Mouse (Mus musculus) CH12.LX (cell line): ENCODE measurements around the gene H2-Q10. TPM values are rescaled to one million over a fixed set of nuclear protein-coding genes. Genes with fewer than 3 reads are reported as not detected.
"Not testable (repeated sequence)": the region's sequence is repeated elsewhere in the genome, so short reads cannot be mapped to it uniquely, and the experiment has no call there.

ENCODE experiments used
- DNase-seq: peaks from one replicate; pipeline ENCODE4 v3.0.0-alpha.2; 2013; ENCODE audit errors: extremely low read depth
- H3K27ac ChIP-seq: 2 replicates; pipeline ENCODE4 v1.5.1; 2012; ENCODE audit warnings: low read depth, mild to moderate bottlenecking, control low read depth, moderate library complexity; ENCODE audit not compliant: insufficient read depth
- H3K27me3 ChIP-seq: replicated peaks from 2 replicates; pipeline ENCODE3; 2012; ENCODE audit warnings: inconsistent platforms
- H3K36me3 ChIP-seq, 2 experiments: replicated peaks in 1 of 2; 2 replicates each; pipeline versions ENCODE3 to v1.6.1; 2012; ENCODE audit warnings: inconsistent platforms in 1 of 2, low read length in 1 of 2, mild to moderate bottlenecking in 1 of 2, mixed read lengths in 1 of 2, moderate library complexity in 1 of 2; ENCODE audit not compliant: control insufficient read depth in 1 of 2, insufficient read depth in 1 of 2
- H3K4me1 ChIP-seq, 2 experiments: 2 replicates each; pipeline ENCODE4 v1.6.1; 2012; ENCODE audit warnings: inconsistent platforms in 1 of 2, moderate library complexity in 1 of 2; ENCODE audit not compliant: insufficient read depth in 2 of 2, control insufficient read depth in 1 of 2
- H3K4me2 ChIP-seq: 2 replicates; pipeline ENCODE4 v1.6.1; 2012; ENCODE audit warnings: low read depth, mild to moderate bottlenecking, control low read depth; ENCODE audit not compliant: poor library complexity, insufficient read depth, severe bottlenecking
- H3K4me3 ChIP-seq, 3 experiments: fragments of 150-350 bp in 1 of 3; sonication (generic) in 1 of 3; replicated peaks in 1 of 3; 2 replicates each; pipeline versions ENCODE3 to v1.5.1; 2011 to 2012; ENCODE audit warnings: low read depth in 2 of 3, low read length in 2 of 3, mild to moderate bottlenecking in 2 of 3, moderate library complexity in 2 of 3, control low read depth in 1 of 3, improper control_type of control experiment in 1 of 3, inconsistent platforms in 1 of 3, mixed read lengths in 1 of 3; ENCODE audit not compliant: poor library complexity in 1 of 3
- H3K79me2 ChIP-seq: replicated peaks from 2 replicates; pipeline ENCODE4 v1.6.1; 2012; ENCODE audit warnings: mild to moderate bottlenecking, moderate library complexity; ENCODE audit not compliant: control insufficient read depth, poor library complexity, insufficient read depth, severe bottlenecking; ENCODE audit errors: extremely low read depth
- H3K9ac ChIP-seq: 2 replicates; pipeline ENCODE4 v1.6.1; 2012; ENCODE audit warnings: low read depth, mild to moderate bottlenecking, control low read depth, moderate library complexity; ENCODE audit not compliant: insufficient read depth
- H3K9me3 ChIP-seq: replicated peaks from 2 replicates; pipeline ENCODE3; 2012; ENCODE audit warnings: low read length, inconsistent platforms, mixed read lengths
- BHLHE40 ChIP-seq: IDR thresholded peaks from 2 replicates; pipeline ENCODE4 v1.6.1; 2011; ENCODE audit warnings: mild to moderate bottlenecking, low read depth, low read length, improper control_type of control experiment
- CHD2 ChIP-seq: IDR thresholded peaks from 2 replicates; pipeline ENCODE4 v1.6.1; 2011; ENCODE audit warnings: low read length, improper control_type of control experiment
- EP300 ChIP-seq: IDR thresholded peaks from 2 replicates; pipeline ENCODE4 v1.6.1; 2011; ENCODE audit warnings: low read length, improper control_type of control experiment
- ETS1 ChIP-seq: conservative IDR thresholded peaks from 2 replicates; pipeline ENCODE4 v1.6.1; 2012; ENCODE audit warnings: low read depth, mild to moderate bottlenecking, inconsistent platforms, low read length, improper control_type of control experiment, moderate library complexity
- IRF4 ChIP-seq: IDR thresholded peaks from 2 replicates; pipeline ENCODE4 v1.6.1; 2014; ENCODE audit warnings: low read depth, mild to moderate bottlenecking, inconsistent platforms, low read length, improper control_type of control experiment
- MAX ChIP-seq: IDR thresholded peaks from 2 replicates; pipeline ENCODE4 v1.6.1; 2011; ENCODE audit warnings: low read length, improper control_type of control experiment
- MYC ChIP-seq: IDR thresholded peaks from 2 replicates; pipeline ENCODE4 v1.6.1; 2011; ENCODE audit warnings: low read depth, mild to moderate bottlenecking, improper control_type of control experiment, low read length
- POLR2A ChIP-seq: IDR thresholded peaks from 2 replicates; pipeline ENCODE4 v1.6.1; 2011; ENCODE audit warnings: low read depth, mild to moderate bottlenecking, improper control_type of control experiment, low read length
- TBP ChIP-seq: conservative IDR thresholded peaks from 2 replicates; pipeline ENCODE4 v1.6.1; 2011; ENCODE audit warnings: low read depth, low read length, improper control_type of control experiment
- dilution Hi-C: fragments of 300-500 bp; cut with MboI; formaldehyde crosslinking; loops from 2 replicates; pipeline ENCODE4 v1.14.3; 2020; ENCODE audit warnings: low sequenced_read_pairs; ENCODE audit not compliant: extremely low pct_unique_long_range_greater_than_20kb, extremely low pct_ligation_motif_present
- in situ Hi-C: fragments of 300-500 bp; cut with MboI; formaldehyde crosslinking; loops from 3 replicates; pipeline ENCODE4 v1.14.3; 2019; ENCODE audit warnings: low sequenced_read_pairs, low pct_ligation_motif_present, low pct_unique_long_range_greater_than_20kb, mixed read lengths
- polyA plus RNA-seq: library from polyadenylated mRNA; unstranded; fragments of >175 nt; gene quantifications from 2 replicates; pipeline ENCODE4 v1.2.1, GENCODE M21; 2012; ENCODE audit warnings: low read depth; ENCODE audit not compliant: insufficient read length
- total RNA-seq, 2 experiments: library from RNA; depleted of rRNA; stranded (reverse); fragments of 300-350 nt in 1 of 2; fragments of >200 nt in 1 of 2; gene quantifications; 2 replicates each; pipeline ENCODE4 v1.2.3; 2012 to 2014

H2-Q10 gene
- total and polyA plus RNA-seq, 3 experiments = 0.62 to 60.0 (median 2.4) TPM

DNA sequence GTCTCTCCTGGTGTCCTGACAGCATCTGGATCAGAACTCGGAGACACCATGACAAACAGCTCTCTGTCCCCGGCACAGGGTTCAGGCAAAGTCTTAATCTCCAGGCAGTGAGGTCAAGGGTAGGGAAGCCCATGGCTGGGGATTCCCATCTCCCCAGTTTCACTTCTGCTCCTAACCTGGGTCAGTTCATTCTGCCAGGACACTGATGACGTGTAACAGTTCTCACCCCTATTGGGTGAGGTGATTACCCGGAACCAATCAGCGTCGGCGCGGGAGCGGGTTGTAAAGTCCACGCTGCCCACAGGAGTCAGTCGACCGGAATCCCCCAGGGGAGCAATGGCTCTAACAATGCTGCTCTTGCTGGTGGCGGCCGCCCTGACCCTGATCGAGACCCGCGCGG is 31.0 kb upstream of the H2-Q10 start, which contains the start of gene H2-Q7:
Gene H2-Q7 (plus strand): TSS at position 271 of the 400 bp plus-strand sequence.
- H3K4me1 ChIP-seq, H3K36me3 ChIP-seq, in situ Hi-C loops, H3K79me2 ChIP-seq, H3K27me3 ChIP-seq: not testable (repeated sequence)
- peak within 1 kb of the TSS; percentile 81 for H3K9ac ChIP-seq
- peak; percentile 98 for DNase-seq
- peak within 1 kb of the TSS; percentile 47 to 73 (median 49) for H3K4me3 ChIP-seq
- H3K27ac ChIP-seq = peak within 1 kb of the TSS; percentile 25; the same call in 1 of the 2 replicates
- TF ChIP-seq POLR2A = peak; percentile 39; the same call in 1 of the 2 replicates
- peak; percentile 93 for TF ChIP-seq IRF4
- peak; percentile 54; the same call in 1 of the 2 replicates for TF ChIP-seq TBP
- peak; percentile 69 for TF ChIP-seq EP300
- TF ChIP-seq MAX = peak; percentile 52; the same call in 1 of the 2 replicates
- peak; percentile 97 for TF ChIP-seq CHD2
- TF ChIP-seq MYC = peak; percentile 56; the same call in 1 of the 2 replicates
- TF ChIP-seq ETS1 = peak; percentile 78
- TF ChIP-seq, all 38 proteins: peak for 8; not testable (repeated sequence) for 30
- dilution Hi-C loops, H3K9me3 ChIP-seq: not testable (repeated sequence)
- H3K4me2 ChIP-seq = peak within 1 kb of the TSS; percentile 57; the same call in 1 of the 2 replicates

DNA sequence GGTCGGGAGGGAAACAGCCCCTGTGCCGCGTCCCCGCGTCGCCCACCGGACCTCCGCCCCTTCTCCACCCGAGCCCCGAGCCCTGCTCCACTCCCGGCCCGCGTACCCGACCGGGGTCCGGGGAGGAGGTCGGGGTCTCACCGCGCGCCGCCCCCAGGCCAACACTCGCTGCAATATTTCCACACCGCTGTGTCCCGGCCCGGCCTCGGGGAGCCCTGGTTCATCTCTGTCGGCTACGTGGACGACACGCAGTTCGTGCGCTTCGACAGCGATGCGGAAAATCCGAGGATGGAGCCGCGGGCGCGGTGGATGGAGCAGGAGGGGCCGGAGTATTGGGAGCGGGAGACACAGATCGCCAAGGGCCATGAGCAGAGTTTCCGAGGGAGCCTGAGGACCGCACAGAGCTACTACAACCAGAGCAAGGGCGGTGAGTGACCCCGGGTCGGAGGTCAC is 30.6 kb upstream of the H2-Q10 start:
- H3K4me1 ChIP-seq, DNase-seq, H3K27me3 ChIP-seq, H3K9me3 ChIP-seq, dilution Hi-C loops, H3K4me2 ChIP-seq, H3K36me3 ChIP-seq, in situ Hi-C loops, H3K79me2 ChIP-seq: not testable (repeated sequence)
- Histone ChIP-seq H3K4me3 (peak overlapping the region; percentile 35 to 72 (median 49)), H3K27ac (0 out of 2 replicates have a peak overlapping the region, but pooled peaks have one; percentile 25), H3K9ac (peak overlapping the region; percentile 81)

DNA sequence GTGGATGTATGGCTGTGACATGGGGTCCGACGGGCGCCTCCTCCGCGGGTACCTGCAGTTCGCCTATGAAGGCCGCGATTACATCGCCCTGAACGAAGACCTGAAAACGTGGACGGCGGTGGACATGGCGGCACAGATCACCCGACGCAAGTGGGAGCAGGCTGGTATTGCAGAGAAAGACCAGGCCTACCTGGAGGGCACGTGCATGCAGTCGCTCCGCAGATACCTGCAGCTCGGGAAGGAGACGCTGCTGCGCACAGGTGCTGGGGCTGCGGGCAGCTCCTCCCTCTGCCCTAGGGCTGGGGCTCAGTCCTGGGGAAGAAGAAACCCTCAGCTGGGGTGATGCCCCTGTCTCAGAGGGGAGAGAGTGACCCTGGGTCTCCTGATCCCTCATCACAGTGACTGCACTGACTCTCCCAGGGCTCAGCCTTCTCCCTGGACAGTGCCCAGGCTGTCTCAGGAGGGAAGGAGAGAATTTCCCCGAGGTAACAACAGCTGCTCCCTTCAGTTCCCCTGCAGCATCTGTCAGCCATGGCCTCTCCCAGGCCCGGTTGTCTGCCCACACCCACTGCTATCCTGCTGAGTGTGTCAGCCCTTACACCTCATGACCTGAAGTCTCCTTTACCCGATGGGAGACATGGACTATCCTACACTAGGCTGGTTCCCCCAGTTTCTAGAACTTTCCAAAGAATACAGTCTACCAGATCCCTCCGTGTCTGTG is 29.8 kb upstream of the H2-Q10 start:
- H3K9me3 ChIP-seq, dilution Hi-C loops, H3K27me3 ChIP-seq, H3K4me2 ChIP-seq, in situ Hi-C loops, H3K79me2 ChIP-seq, H3K36me3 ChIP-seq, DNase-seq, H3K4me1 ChIP-seq: not testable (repeated sequence)
- Histone ChIP-seq H3K27ac (peak overlapping the region; percentile 6; the same call in 1 of the 2 replicates), H3K9ac (peak overlapping the region; percentile 64; the same call in 1 of the 2 replicates), H3K4me3 (peak overlapping the region; percentile 38 to 73 (median 42))
- 0 out of 2 replicates have a peak, but pooled peaks have one; percentile 11 for TF ChIP-seq BHLHE40

DNA sequence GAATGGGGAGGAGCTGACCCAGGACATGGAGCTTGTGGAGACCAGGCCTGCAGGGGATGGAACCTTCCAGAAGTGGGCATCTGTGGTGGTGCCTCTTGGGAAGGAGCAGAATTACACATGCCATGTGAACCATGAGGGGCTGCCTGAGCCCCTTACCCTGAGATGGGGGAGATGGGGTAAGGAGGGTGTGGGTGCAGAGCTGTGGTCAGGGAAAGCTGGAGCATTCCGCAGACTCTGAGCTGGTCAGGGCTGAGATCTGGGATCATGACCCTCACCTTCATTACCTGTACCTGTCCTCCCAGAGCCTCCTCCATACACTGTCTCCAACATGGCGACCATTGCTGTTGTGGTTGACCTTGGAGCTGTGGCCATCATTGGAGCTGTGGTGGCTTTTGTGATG is 27.5 kb upstream of the H2-Q10 start:
- H3K4me2 ChIP-seq, H3K4me3 ChIP-seq, dilution Hi-C loops, DNase-seq, H3K27ac ChIP-seq, H3K9ac ChIP-seq, H3K4me1 ChIP-seq, H3K27me3 ChIP-seq, H3K79me2 ChIP-seq, H3K9me3 ChIP-seq, in situ Hi-C loops: not testable (repeated sequence)
- peaks cover 3 to 10% of the 10 kb centered on the region in 2 experiments for H3K36me3 ChIP-seq

DNA sequence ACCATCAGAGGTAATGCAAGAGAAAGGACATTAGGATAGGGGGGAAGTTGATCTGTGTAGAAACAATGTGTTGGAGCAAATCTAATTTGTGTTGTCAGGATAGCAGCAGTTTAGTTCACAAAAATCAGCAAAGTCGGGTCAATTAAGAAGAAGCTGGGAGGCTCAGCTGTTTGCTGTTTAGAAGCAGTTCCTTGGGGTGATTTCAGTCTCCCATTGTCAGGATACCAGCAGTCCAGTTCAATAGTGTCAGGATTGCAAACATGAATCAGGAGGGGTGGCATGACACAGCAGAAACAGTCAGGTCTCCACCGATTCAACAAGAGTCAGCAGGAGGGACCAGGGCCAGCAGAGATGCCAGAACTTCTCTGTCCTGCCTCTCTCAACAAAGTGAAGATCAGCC is 25.4 kb upstream of the H2-Q10 start:
- peaks cover 3 to 10% of the 10 kb centered on the region in 2 experiments for H3K36me3 ChIP-seq
- H3K4me3 ChIP-seq, H3K79me2 ChIP-seq, DNase-seq, H3K27me3 ChIP-seq, H3K9ac ChIP-seq, H3K4me2 ChIP-seq, dilution Hi-C loops, H3K9me3 ChIP-seq, in situ Hi-C loops, H3K4me1 ChIP-seq, H3K27ac ChIP-seq: not testable (repeated sequence)
